Mouse (Mus musculus) right cerebral cortex, postnatal 14 days (tissue): ENCODE results near the gene Fubp1.

Source experiments
- DNase-seq: peaks from one replicate; pipeline ENCODE4 v3.0.0; 2022

Gene Fubp1

DNA sequence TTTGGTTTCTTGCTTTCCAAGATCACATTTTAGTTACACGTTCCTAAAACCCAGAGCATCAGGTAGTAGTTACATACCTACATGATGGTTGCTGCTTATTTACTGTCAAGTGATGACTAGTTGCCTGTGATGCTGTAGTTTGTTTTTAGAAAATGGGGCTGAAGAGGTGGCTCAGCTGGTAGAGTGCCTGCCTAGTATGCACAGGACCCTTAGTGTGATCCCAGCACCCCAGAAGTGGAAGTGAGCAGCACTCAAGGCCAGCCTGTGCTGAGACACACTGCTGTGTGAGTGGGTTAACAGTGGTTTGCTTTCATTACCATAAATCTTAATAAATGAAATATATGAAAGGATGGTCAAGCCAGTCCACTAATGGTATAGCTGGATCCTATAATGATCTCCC is 29.4 kb downstream of the Fubp1 start:
- DNase-seq, result no peak

DNA sequence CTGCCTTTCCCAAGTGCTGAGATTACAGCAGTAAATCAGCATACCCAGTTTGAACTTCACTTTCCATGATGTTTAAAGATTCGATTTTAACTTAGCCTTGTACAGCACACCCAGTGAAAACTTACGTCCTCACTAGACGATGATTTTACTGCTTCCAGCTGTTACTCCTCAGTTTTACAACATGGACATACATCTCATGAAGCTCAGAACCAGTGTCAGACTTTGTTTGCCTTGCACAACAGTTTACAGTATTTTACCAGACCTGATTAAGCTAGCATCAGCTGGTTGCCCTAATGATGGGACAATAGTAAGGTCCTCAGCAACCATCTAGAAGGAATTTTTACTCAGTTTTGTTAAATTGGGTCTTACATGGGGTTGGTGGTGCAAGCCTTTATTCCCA is 30.9 kb downstream of the Fubp1 start:
- DNase-seq, result no peak

GRCm38 (mm10) chr3:152243304-152243703 is 33.1 kb downstream of the Fubp1 start:
- no peak for DNase-seq

DNA sequence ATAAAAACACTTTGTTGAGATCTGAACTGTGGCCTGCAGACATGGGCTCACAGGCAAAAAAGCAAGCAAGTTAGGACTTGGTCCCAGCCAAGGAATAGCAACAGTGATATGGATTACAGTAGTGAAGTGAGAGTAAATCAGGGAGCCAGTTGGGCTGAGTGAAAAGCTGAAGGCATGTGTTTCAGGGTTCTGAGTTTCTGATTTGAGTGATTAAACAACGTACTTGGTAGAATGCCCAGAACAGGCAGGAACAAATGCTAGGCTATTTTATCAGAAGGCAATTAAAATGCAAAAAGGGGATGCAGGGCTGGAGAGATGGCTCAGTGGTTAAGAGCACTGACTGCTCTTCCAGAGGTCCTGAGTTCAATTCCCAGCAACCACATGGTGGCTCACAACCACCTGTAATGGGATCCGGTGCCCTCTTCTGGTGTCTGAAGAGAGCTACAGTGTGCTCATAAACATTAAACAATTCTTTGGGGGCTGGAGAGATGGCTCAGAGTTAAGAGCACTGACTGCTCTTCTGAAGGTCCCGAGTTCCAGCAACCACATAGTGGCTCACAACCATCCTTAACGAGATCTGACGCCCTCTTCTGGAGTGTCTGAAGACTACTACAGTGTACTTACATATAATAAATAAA is 35.2 kb downstream of the Fubp1 start:
- no peak for DNase-seq

- no peak for DNase-seq
These were observed 37.5 kb downstream of the Fubp1 start for GRCm38 (mm10) chr3:152247708-152248107.

- DNase-seq, result no peak
These were observed 40.3 kb downstream of the Fubp1 start for GRCm38 (mm10) chr3:152250487-152250886.

DNA sequence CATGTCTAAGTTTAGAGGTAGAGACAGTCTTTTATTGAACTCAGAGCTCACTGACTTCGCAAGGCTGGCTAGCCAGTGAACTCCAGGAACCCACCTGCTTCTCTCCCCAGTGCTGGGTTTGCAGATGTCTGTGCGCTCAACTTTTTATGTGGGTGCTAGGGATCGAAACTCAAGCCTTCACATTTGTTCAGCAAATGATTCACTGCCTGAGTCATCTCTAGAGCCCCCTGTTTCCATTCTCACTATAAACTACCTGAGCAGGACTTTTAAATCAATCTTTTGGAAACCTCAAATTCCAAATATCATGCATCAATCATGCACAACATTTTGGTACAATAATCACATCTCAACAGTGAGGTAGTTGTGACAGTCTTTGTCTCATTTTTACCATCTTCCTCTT is 47.3 kb downstream of the Fubp1 start:
- DNase-seq, result no peak

DNA sequence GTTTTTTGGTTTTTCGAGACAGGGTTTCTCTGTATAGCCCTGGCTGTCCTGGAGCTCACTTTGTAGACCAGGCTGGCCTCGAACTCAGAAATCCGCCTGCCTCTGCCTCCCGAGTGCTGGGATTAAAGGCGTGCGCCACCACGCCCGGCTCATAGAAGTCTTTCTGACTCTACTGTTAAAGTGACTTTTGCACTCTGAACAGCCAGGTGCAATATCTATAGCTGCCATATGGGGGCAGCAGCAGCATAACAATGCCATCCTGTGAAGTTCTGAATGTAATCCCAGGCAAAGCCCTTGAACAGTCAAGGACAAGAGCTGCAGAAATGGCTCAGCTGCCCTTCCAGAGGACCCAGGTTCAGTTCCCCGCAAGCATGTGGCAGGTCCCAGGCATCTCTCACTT is 49.2 kb downstream of the Fubp1 start:
- DNase-seq, result peak; percentile 60

GRCm38 (mm10) chr3:152260362-152260761 is 50.1 kb downstream of the Fubp1 start:
- no peak for DNase-seq

GRCm38 (mm10) chr3:152261436-152261835 is 51.2 kb downstream of the Fubp1 start:
- DNase-seq, result no peak

- DNase-seq, result no peak
These were observed 51.7 kb downstream of the Fubp1 start for GRCm38 (mm10) chr3:152261948-152262347.

GRCm38 (mm10) chr3:152264374-152264773 is 54.2 kb downstream of the Fubp1 start:
- no peak for DNase-seq

GRCm38 (mm10) chr3:152264830-152265229 is 54.6 kb downstream of the Fubp1 start:
- DNase-seq, result no peak

DNA sequence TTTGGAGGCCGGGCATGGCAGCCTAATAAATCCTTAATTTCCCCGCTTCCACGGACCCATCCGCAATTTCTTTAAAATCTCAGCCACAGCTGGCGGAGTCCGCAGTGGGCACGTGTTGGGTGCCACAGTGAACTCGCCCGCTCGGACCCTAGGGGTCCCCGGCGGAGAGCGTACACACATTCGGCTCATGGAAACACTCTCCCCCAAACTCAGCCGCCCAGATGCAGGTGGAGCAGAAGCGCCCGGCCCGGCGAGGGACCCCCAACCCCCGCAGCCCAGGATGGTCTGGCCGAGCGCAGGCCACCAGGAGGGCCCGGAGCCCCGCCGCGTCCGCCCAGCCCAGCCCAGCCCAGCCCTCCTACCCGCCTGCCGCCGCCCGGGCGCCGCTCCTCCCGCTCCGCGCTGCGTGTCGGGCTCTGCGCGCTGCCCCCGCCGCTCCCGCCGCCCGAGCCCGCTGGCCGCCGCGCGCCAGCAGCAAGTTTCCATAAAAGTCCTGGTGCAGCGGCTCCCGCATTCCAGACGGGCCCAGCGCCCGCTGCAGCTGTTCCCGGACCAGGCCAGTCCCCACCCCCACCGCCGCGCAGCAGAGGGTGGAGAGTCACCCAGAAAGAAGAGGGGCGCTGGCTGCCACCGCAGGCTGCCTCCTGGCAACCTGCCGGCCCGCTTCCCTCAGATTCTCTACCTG is 55.3 kb downstream of the Fubp1 start:
- DNase-seq, result peak; percentile 48

- DNase-seq, result no peak
These were observed 55.8 kb downstream of the Fubp1 start, which contains the start of gene Nexn for GRCm38 (mm10) chr3:152266036-152266421. Nexn (minus strand) TSS chr3:152266350.

DNA sequence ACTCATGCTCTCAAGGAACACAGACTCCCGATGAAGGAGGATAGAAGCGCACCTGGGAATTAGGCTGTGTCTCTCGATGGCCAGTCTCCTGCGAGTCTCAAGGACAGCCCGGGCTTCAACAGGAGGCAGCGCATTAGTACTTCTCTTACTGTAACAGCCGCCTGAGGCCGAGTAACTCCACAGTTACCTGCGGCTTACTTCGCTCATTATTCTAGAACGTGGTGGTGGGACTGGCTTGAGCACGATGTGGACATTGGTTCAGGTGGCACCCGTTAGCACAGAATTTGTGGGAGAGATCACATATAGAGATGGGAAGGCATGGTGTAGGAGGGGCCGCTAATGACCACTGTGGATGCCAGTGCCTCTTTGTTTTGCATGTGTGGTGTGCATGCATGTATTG is 57.9 kb downstream of the Fubp1 start:
- DNase-seq, result no peak

GRCm38 (mm10) chr3:152271071-152271710 is 61.0 kb downstream of the Fubp1 start:
- no peak for DNase-seq

DNA sequence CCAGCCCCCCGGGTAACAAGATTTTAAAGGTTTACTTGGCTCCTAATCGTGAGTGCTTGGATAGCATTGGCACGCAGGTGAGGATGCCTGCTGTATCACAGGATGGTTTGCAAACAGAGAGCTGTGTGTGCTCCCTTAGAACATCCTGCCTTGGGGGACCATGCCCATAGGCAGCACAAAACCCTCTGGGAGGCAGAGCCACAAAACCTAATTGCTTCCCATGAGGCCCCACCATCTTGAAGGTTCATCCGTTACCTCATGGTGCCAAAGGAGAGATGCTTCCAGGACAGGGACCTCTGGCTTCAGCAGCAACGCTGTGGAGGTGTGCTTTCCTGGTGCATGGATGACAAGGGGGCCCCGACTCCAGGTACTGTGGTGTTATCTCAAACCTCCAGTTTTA is 61.7 kb downstream of the Fubp1 start:
- DNase-seq, result no peak

DNA sequence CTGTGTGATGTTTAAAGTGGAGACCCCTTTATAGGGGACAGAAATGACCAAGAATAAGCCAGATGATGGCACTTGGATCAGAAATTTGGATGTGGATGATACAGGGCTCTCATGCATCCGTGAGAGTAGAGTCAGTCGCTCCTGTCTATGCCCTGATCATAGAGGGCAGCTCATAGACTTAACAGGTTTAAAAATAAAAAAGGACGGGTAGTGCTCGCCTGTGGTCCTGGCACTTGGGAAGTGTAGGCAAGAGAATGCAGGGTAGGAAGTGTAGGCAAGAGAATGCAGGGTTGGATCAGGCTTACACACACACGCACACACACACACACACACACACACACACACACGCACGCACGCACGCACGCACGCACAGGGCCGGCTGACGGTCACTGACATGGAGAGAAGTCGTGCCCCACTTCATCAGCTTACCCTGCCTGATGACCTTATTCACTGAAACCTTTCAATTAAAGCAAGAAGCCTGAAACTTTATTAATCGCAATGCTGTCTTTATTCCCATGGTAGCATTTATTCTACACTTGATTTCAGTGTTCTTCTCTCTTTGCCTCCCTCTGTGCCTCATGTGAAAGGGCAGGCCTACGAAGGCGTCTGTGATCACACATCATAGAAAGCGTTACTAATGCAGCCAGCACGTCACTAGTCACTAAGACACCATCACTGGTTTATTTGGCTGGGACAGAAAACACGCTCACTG is 62.9 kb downstream of the Fubp1 start:
- DNase-seq, result no peak

GRCm38 (mm10) chr3:152275008-152275407 is 64.8 kb downstream of the Fubp1 start:
- DNase-seq, result no peak

- no peak for DNase-seq
These were observed 66.7 kb downstream of the Fubp1 start for GRCm38 (mm10) chr3:152276935-152277334.

DNA sequence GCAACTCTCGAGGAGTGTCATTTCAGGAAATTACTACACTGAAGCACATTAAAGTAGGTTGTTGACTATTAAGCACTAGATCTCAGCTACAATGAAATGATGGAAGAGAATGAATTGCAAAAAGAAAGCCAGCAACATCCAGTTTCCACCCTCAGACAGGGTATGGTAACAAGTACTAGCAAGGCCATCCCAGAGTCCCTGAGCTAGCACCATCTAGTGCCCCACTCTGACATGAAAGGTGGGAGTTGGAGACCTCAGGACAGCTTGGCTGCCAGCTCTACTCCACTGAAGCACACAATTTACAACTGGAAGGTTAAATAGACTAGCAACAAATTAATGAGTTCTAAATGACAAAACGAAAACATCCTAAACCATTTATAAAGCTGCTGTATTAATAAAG is 67.7 kb downstream of the Fubp1 start:
- no peak for DNase-seq

DNA sequence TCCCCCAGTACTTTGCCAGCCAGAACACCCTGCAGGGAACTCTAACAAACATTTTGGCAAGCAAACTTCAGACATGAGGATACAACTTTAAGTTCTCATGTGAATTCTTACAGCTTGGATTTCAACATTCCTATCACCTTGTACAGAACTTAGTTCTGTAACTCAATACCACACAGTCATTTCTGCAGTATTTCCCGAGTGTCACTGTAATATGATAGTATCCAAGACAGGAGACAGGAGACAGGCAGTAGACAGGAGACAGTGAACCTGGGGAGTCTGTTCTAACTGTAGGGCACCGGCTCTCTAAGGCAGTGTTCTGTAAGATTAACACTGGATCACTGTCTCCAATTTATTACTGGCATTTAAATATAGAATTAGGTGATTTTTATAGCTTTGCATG is 68.2 kb downstream of the Fubp1 start:
- DNase-seq, result no peak

DNA sequence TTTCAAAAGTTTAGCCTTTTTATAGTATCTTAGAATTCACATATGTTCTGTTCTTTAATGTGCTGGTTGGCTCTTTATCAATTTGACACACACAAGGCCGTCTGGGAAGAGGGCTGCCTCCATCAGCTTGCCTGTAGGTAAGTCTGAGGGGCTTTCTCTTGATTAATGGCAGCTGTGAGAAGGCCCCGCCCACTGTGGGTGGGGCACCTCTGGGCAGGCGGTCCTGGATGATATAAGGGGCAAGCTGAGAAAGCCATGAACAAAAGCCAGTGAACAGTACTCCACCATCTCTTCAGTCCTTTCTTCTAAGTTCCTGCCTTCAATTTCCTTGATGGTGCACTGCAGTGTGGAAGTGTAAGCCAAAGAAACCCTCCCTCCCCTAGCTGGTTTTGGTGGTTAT is 71.9 kb downstream of the Fubp1 start:
- no peak for DNase-seq
